Mouse (Mus musculus): Measurements from ENCODE around the gene Large1.
"Not testable (repeated sequence)": the region's sequence is repeated elsewhere in the genome, so short reads cannot be mapped to it uniquely, and the experiment has no call there.

Gene Large1

DNA sequence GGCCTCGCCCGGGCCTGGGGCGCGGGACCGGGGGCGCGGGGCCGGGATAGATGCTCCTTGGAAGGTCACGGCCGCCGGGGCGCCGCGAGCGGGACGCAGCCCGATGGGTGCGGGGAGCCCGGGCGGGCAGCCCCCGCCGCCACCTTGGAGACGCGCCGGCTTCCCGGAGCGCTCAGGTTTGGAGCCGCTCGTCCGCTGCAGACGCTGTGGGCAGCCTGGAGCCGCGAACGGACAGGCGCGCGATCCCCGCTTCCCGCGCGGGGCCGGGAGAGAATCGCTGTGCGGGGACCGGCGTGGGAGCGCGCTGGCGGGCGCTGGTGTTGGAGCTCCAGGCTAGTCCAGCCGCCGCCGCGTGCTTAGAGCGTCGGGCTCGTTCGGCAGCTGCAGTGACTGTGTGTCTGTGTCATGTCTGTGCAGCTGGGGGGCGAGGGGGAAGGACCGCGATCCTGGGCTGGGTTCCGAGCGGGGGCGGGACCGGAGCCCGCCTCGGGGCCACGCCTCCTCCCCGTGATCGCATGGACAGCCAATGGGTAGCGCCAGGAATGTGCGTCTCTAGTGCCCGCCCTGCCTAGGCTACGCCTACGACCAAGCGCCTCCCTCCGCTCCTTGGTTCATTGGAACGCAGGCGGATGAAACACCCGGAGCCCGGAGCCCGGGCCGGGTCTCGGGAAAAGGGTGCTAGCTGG, at the start of gene Large1:
TSS of gene Large1 (minus strand) at position 433 of the 686 bp plus-strand sequence.
- DNase-seq (ENCODE audit: low spot score in 2 of 2): peak; percentile 98 to 99

DNA sequence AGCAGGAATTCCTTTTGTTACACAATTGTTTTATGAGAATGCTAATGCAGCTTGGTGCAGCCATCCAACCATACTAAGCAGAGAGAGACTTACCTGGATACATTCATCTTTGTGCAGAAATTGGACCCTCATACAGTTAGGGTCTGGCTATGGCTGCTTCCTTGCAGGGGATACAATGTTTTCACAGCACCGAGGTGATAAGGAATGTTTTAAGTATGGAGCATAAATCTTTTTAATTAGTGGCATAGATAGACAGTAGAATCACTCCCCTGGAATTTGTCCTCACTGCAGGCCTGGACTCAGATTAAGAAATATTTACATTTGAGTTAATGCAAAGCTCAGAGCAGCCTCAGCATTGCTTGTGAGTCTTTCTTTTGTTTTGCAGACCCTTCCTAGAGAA, 47.0 kb upstream of the Large1 start:
- DNase-seq (ENCODE audit: low spot score in 2 of 2): no peak

DNA sequence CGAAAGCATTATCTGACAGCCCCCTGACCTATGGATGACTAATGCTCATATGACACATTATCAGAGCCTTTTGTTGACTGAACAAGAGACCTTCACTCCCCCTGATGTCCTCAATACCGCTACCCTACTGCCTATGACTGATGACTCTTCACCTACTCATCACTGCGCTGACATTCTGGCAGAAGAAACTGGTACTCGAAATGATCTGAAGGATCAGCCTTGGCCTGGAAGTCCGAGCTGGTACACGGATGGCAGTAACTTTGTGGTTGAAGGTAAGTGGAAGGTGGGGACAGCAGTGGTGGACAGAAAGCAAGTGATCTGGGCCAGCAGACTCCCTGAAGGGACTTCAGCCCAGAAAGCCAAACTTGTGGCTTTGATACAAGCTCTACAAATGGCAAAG, 19.7 kb upstream of the Large1 start:
- not testable (repeated sequence) for DNase-seq (ENCODE audit: low spot score in 2 of 2)

DNA sequence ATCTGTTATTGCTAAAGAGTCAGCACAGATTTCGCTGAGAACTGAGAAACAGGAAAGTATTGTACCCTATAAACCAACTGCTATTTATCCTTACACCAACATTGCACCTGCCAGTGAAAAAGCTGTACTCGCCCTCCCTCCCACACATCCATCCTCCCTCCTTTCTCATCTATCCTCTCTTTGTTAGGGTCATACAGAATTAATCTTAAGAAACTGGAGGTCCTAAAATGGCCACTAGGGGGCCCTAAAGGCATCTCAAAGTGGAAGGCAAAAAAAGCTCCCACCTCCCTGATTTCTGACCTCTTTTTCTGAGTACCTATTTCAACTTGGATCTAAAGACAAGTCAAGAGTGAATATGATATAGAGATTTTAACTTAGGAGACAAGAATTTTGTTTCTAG, 2.6 kb upstream of the Large1 start:
- DNase-seq (ENCODE audit: low spot score in 2 of 2): peak; percentile 80 to 84

- DNase-seq (ENCODE audit: low spot score in 2 of 2): peak; percentile 84 to 88
Measured at GRCm38 (mm10) chr8:73354201-73354881, 1.0 kb upstream of the Large1 start.

DNA sequence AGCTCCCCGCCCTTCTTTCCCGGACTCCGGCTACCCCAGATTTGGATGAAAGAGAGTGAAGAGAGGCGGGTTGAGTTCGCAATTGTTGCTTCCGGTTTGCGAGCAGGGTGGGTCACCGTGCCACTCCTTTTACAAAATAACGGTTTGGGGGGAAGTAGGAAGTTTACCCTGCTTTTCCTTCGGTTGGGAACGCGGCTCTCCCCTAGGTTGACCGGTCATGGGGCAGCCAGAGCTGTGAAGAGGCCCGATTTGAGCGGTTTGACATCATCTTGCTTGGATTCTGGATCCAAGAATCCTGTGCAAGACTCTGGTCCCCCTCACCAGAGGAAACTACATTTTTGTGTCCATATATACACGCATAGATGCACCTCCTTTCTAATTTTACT, 447 bp upstream of the Large1 start:
- no peak for DNase-seq (ENCODE audit: low spot score in 2 of 2)

GRCm38 (mm10) chr8:73352301-73353107, 836 bp downstream of the Large1 start:
- peak; percentile 39 to 48 for DNase-seq (ENCODE audit: low spot score in 2 of 2)

- no peak for DNase-seq (ENCODE audit: low spot score in 2 of 2)
Measured at GRCm38 (mm10) chr8:73350366-73350765, 3.0 kb downstream of the Large1 start.

DNA sequence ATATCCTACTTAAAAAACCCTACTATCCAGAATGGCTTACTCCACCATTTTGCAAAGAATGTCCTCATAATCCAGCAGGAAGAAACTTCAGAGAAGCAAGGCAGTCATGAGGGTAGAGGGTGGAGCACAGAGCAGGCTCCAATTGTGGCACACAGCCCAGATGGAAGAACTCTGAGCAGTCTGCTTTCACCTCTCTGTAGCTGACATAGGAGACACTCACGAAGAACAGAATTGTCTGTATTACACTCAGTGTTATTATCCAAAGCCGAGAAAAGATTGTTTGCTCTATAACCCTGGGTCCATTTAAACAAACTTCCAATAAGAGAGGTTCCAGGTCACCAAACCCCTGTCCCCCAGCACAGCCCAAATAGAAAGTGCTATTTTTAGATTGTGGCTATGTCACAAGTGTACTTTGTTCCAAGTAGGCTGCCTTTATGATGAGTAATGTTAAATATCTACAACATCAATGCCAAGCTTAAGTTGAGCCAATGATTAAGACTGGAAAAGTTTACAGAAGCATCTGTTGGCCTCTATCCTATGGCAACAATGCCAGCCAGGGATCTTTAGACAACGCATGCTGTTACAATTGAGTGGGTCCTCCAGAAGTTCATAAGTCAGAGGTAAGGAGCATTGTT, 10.5 kb downstream of the Large1 start:
- no peak for DNase-seq (ENCODE audit: low spot score in 2 of 2)

- DNase-seq (ENCODE audit: low spot score in 2 of 2): no peak
Measured at GRCm38 (mm10) chr8:73336845-73337244, 16.5 kb downstream of the Large1 start.

DNA sequence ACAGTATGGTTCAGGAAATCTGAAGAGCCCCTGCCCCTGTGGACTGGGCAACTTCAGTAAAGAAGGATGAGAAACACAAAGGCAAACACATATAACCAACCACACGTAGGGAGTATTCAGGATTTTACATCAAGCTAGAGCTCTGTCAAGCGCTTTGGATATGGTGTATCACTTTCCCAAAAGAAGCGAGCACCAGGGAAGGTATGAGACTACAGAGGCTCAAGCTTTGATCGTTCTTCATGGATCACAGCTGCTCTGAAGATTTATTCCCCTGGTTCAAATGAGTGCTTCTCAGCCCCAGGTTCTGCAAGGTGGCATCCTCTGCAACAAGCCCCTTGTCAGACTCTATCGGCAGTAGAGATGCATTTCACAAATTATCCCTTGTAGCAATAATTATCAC, 24.2 kb downstream of the Large1 start:
- DNase-seq (ENCODE audit: low spot score in 2 of 2): no peak

GRCm38 (mm10) chr8:73328056-73328455, 25.3 kb downstream of the Large1 start:
- no peak for DNase-seq (ENCODE audit: low spot score in 2 of 2)

DNA sequence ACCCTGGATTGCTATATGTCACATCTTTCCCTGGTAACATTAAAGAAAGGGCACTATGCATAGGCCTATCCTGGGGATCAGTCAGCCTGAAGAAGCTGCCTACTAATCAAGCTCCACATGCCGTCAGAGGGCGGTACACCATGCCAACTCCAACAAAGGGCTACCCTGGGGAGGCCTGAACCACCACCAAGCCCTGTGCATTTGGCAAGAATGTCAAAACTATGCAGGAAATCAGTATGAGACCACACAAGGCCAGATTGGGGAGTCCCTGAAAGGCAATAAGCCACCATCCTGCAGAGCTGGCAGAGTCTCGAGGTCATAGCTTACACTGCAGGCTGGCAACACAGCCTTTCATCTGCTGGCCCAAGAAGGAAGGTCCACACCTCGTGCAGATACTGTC, 28.7 kb downstream of the Large1 start:
- no peak for DNase-seq (ENCODE audit: low spot score in 2 of 2)

DNA sequence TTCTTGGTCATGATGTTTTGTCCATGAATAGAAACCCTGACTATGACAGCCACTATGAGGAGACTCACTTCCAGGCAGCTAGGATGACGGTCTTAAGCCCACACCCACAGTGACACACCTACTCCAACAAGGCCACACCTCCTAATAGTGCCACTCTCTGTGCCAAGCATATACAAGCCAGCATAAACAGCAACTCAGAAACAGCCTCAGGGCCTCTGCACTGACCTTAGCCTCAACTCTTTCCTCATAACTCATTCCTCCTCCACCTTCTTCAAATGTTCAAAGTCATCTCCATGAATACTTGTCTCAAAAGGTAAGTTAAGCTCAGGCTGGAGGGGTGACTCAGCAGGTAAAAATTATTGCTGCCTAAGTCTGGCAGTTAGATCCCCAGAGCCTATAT, 29.7 kb downstream of the Large1 start:
- DNase-seq (ENCODE audit: low spot score in 2 of 2): no peak

DNA sequence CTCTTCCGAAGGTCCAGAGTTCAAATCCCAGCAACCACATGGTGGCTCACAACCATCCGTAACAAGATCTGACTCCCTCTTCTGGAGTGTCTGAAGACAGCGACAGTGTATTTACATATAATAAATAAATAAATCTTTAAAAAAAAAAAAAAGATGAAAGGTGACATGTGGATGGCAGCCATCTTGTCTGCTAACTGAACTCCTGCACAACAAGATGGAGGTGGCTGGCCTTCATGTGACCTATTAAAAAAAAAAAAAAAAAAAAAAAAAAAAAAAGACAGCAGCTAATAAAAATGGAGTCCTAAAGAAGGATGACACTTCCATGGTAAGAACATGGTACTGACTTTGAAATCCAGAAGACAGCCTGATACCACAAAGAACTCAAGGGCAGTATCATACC, 33.8 kb downstream of the Large1 start:
- DNase-seq (ENCODE audit: low spot score in 2 of 2): not testable (repeated sequence)

DNA sequence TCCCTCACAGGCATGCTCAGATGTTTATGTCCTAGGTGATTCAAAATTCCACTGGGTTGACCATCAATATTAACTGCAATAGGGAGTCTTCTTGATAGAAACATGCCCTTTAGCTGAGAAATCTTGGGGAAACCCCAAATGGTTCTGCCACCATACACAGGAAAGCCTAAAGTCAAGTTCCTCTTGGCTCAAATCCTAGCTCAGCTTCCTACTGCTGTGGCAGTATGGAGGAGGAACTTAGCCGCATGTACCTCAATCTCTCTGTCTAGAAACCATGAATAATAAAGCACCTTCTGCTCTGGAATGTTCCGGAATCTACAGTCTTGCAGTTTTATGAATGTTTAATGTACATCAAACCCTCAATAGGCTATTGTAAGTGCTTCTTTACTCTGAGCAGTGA, 39.4 kb downstream of the Large1 start:
- DNase-seq (ENCODE audit: low spot score in 2 of 2): no peak

- no peak for DNase-seq (ENCODE audit: low spot score in 2 of 2)
Measured at GRCm38 (mm10) chr8:73312714-73313607, 40.4 kb downstream of the Large1 start.

DNA sequence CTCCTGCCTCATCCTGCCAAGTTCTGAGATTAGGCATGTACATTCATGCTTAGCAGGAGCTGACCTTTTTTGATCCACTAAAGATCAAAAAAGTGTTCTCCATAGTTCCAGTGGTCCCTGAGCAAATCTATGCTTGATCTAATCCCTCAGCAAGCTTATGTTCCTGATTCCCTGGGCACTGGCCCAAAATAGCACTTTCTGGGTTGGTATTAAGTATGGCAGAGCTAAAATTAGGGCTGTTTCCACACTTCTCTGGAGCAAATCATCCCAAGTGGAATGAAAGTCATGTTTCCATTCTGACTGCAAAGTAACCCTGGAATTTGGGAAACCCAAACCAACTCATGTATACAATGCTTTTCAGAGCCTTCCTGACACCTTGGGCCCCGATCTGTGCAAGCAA, 42.9 kb downstream of the Large1 start:
- no peak for DNase-seq (ENCODE audit: low spot score in 2 of 2)

- no peak for DNase-seq (ENCODE audit: low spot score in 2 of 2)
Measured at GRCm38 (mm10) chr8:73310036-73310435, 43.3 kb downstream of the Large1 start.

- no peak for DNase-seq (ENCODE audit: low spot score in 2 of 2)
Measured at GRCm38 (mm10) chr8:73303907-73304306, 49.4 kb downstream of the Large1 start.

DNA sequence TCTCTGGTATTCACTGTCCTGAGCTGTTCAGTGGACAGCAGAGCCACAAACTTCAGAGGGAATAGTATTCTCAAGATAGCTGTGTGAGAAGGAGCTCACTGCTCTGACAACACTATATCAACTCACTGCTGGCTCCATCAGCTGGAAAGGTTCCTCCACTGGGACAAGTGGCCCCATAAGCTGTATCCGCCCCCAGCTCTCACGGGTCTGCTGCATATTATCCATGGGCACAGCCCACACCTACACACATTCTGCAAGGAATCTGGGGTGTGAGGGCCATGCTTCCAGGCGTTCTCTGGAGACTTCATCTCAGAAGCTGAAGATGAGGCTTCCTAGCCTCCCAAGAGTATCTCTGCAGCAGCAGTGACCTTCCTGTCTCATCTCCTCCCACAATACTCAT, 50.4 kb downstream of the Large1 start:
- DNase-seq (ENCODE audit: low spot score in 2 of 2): peak in 1 of 2 experiments; percentile 27

Measured in right cerebral cortex, adult 2 months (tissue).